Mouse (Mus musculus) intestine, postnatal 0 days (tissue): ENCODE data around the gene Sept1. TPM values are rescaled to one million over a fixed set of nuclear protein-coding genes. Genes with fewer than 3 reads are reported as not detected.

ENCODE experiments used
- ATAC-seq: fragments of 200-750 bp; cut with Nextera tagmentation; 2 replicates; pipeline ENCODE4 v1.8.0; 2017; ENCODE audit warnings: mild to moderate bottlenecking, moderate TSS enrichment, moderate library complexity
- H3K27ac ChIP-seq: fragments of 300-500 bp; sonication (generic); 2 replicates; pipeline ENCODE4 v1.5.1; 2014; ENCODE audit warnings: mild to moderate bottlenecking, low read depth, low read length, moderate library complexity
- H3K27me3 ChIP-seq: fragments of 300-500 bp; sonication (generic); replicated peaks from 2 replicates; pipeline ENCODE4 v1.6.1; 2014; ENCODE audit warnings: low read length, mixed read lengths; ENCODE audit not compliant: control insufficient read depth, insufficient read depth
- H3K36me3 ChIP-seq: fragments of 300-500 bp; sonication (generic); 2 replicates; pipeline ENCODE4 v1.6.1; 2014; ENCODE audit warnings: mild to moderate bottlenecking, moderate library complexity; ENCODE audit not compliant: control insufficient read depth, insufficient read depth
- H3K4me1 ChIP-seq: fragments of 300-500 bp; sonication (generic); replicated peaks from 2 replicates; pipeline ENCODE4 v1.6.1; 2014; ENCODE audit warnings: antibody characterized with exemption, low read length, mixed read lengths; ENCODE audit not compliant: control insufficient read depth, insufficient read depth
- H3K4me2 ChIP-seq: fragments of 300-500 bp; sonication (generic); replicated peaks from 2 replicates; pipeline ENCODE4 v1.6.1; 2014; ENCODE audit warnings: low read depth, mild to moderate bottlenecking, moderate library complexity
- H3K4me3 ChIP-seq: fragments of 300-500 bp; sonication (generic); 2 replicates; pipeline ENCODE4 v1.5.1; 2014; ENCODE audit warnings: low read depth, low read length
- H3K9ac ChIP-seq: fragments of 300-500 bp; sonication (generic); 2 replicates; pipeline ENCODE4 v1.6.1; 2014; ENCODE audit warnings: mild to moderate bottlenecking, low read depth, low read length
- H3K9me3 ChIP-seq: fragments of 300-500 bp; sonication (generic); 2 replicates; pipeline ENCODE4 v1.6.1; 2016; ENCODE audit warnings: mixed run types; ENCODE audit not compliant: control insufficient read depth
- CTCF ChIP-seq: sonication (generic); IDR thresholded peaks from 2 replicates; pipeline ENCODE4 v1.5.1; 2016; ENCODE audit warnings: low read depth, mild to moderate bottlenecking, control low read depth, antibody characterized with exemption, moderate library complexity
- WGBS: fragments of 180-500 bp; shearing (Covaris S2); extraction: QIAGEN DNeasy Blood & Tissue Kit; methylation state at CpG from one replicate; pipeline ENCODE4 v1.1.7; 2014; 5-methylcytosine and 5-hydroxymethylcytosine counted together
- polyA plus RNA-seq: library from polyadenylated mRNA; unstranded; fragments of >200 nt; fragmentation: Nextera tagmentation; extraction: Ambion mirVana; gene quantifications from 2 replicates; pipeline ENCODE4 v1.2.1, GENCODE M21; 2015

The Sept1 gene
- polyA plus RNA-seq, 1 experiment from 2014 or later = 6.6 TPM

DNA sequence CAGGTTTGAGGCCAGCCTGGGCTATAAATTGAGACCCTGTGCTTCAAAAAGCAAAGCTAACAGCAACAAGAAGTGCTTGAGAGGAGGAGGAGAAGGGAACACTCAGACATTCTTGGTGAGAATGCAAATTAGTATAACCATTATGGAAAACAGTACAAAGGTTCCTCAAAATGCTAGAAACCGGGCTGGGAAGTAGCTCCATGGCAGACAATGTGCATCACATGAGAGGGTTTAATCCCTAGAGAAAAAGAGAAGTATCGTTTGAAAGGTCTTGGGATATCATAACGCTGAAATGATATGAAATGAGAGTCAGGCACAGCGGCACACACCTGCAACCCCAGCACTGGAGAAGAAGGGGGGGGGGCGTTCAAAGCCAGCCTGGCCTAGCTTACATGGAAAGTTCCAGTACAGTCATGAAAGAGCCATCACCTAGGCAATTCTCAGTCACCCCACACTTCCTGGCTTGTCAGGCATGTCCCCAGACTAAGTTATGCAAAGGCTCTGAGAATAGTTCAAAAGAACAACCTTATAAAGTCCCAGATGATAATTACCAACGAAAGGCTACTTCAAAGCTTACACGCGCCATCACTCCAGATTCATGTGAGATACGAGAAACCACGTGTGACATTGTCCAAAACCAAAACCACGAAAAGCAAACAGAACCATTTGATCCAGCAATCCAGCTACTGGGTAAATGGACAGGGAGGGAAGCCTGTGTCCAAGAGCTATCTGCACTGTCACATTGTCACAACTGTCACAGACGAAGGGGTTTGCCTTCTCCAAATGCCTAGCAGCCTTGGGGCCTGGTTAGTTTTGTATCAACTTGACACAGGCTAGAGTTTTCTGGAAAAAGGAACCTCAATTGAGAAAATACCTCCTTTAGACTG, 67.1 kb downstream of the Sept1 start:
- Histone ChIP-seq H3K4me1 (no peaks in the 10 kb centered on the region), H3K4me2 (no peak overlapping the region), H3K9ac (no peak overlapping the region), H3K36me3 (no peaks in the 10 kb centered on the region), H3K9me3 (no peaks in the 10 kb centered on the region), H3K27ac (no peak overlapping the region), H3K4me3 (no peak overlapping the region), H3K27me3 (no peaks in the 10 kb centered on the region)
- no peak for ATAC-seq
- WGBS = 83% methylated on average over 12 of the region's 12 CpGs
- TF ChIP-seq CTCF = no peak

Other genes starting within 250 kb of the Sept1 start
- 79.8 and 81.0 TPM in 2 replicates for gene Mvp, start 218.5 kb downstream of the Sept1 start, polyA plus RNA-seq
- 0.68 TPM in 1 of 2 replicates, not detected in the other for gene Pagr1b, start 216.6 kb downstream of the Sept1 start, polyA plus RNA-seq
- 26.4 and 37.5 TPM in 2 replicates for gene Pagr1a, start 215.8 kb downstream of the Sept1 start, polyA plus RNA-seq
- 15.7 and 27.1 TPM in 2 replicates for gene Gm42742, start 212.0 kb downstream of the Sept1 start, polyA plus RNA-seq
- 2.5 and 2.7 TPM in 2 replicates for gene Prrt2, start 211.9 kb downstream of the Sept1 start, polyA plus RNA-seq
- 32.6 and 33.9 TPM in 2 replicates for gene Maz, start 206.1 kb downstream of the Sept1 start, polyA plus RNA-seq
- 24.0 and 24.2 TPM in 2 replicates for gene Kif22, start 190.7 kb downstream of the Sept1 start, polyA plus RNA-seq
- 175 and 225 TPM in 2 replicates for gene Zg16, start 145.8 kb downstream of the Sept1 start, polyA plus RNA-seq
- 5.2 and 5.8 TPM in 2 replicates for gene AI467606, start 141.8 kb downstream of the Sept1 start, polyA plus RNA-seq
- 1.8 and 2.0 TPM in 2 replicates for gene Qprt, start 110.9 kb downstream of the Sept1 start, polyA plus RNA-seq
- 0.09 and 0.13 TPM in 2 replicates for gene Spn, start 95.3 kb downstream of the Sept1 start, polyA plus RNA-seq
- gene Cd2bp2, start 37.1 kb downstream of the Sept1 start, polyA plus RNA-seq = 29.2 and 30.2 TPM in 2 replicates
- gene Tbc1d10b, start 24.7 kb downstream of the Sept1 start, polyA plus RNA-seq = 15.0 and 17.1 TPM in 2 replicates
- gene Mylpf, start 24.2 kb downstream of the Sept1 start, polyA plus RNA-seq = 10.7 and 12.3 TPM in 2 replicates
- 7.4 and 7.6 TPM in 2 replicates for gene Zfp553, start 69 bp downstream of the Sept1 start, polyA plus RNA-seq
- gene Zfp771, start 11.1 kb upstream of the Sept1 start, polyA plus RNA-seq = 17.6 and 19.8 TPM in 2 replicates
- gene Dctpp1, start 27.6 kb upstream of the Sept1 start, polyA plus RNA-seq = 75.2 and 80.9 TPM in 2 replicates
- 335 and 364 TPM in 2 replicates for gene Sephs2, start 40.9 kb upstream of the Sept1 start, polyA plus RNA-seq
- 0.69 and 0.87 TPM in 2 replicates for gene Itgal, start 63.1 kb upstream of the Sept1 start, polyA plus RNA-seq
- gene Zfp768, start 112.5 kb upstream of the Sept1 start, polyA plus RNA-seq = 16.3 and 18.0 TPM in 2 replicates
- 7.3 and 9.0 TPM in 2 replicates for gene Zfp747, start 142.9 kb upstream of the Sept1 start, polyA plus RNA-seq
- gene 9130019O22Rik, start 154.0 kb upstream of the Sept1 start, polyA plus RNA-seq = 4.7 and 5.8 TPM in 2 replicates
- gene E430018J23Rik, start 160.5 kb upstream of the Sept1 start, polyA plus RNA-seq = 6.8 and 8.0 TPM in 2 replicates
- 4.8 and 5.2 TPM in 2 replicates for gene Zfp764, start 173.7 kb upstream of the Sept1 start, polyA plus RNA-seq
- gene Zfp688, start 188.9 kb upstream of the Sept1 start, polyA plus RNA-seq = 18.6 and 22.0 TPM in 2 replicates
- gene Zfp689, start 216.0 kb upstream of the Sept1 start, polyA plus RNA-seq = 2.2 and 2.6 TPM in 2 replicates
- 31.5 and 33.9 TPM in 2 replicates for gene Prr14, start 226.5 kb upstream of the Sept1 start, polyA plus RNA-seq
- gene Fbrs, start 246.1 kb upstream of the Sept1 start, polyA plus RNA-seq = 8.1 and 9.4 TPM in 2 replicates